Mouse (Mus musculus): ENCODE data around the gene Prkcb.

Prkcb gene

GRCm38 (mm10) chr7:122319566-122319965 is 31.0 kb downstream of the Prkcb start:
- in situ Hi-C loops (cut with MboI, MseI), result no loop called here

GRCm38 (mm10) chr7:122320843-122321544 is 32.4 kb downstream of the Prkcb start:
- in situ Hi-C loops (cut with MboI, MseI), result no loop called here

GRCm38 (mm10) chr7:122322038-122322690 is 33.6 kb downstream of the Prkcb start:
- in situ Hi-C loops (cut with MboI, MseI), result no loop called here

GRCm38 (mm10) chr7:122327942-122328341 is 39.4 kb downstream of the Prkcb start:
- in situ Hi-C loops (cut with MboI, MseI), result no loop called here

GRCm38 (mm10) chr7:122328466-122328865 is 39.9 kb downstream of the Prkcb start:
- in situ Hi-C loops (cut with MboI, MseI), result no loop called here

GRCm38 (mm10) chr7:122329588-122329987 is 41.0 kb downstream of the Prkcb start:
- in situ Hi-C loops (cut with MboI, MseI), result no loop called here

GRCm38 (mm10) chr7:122333686-122334085 is 45.1 kb downstream of the Prkcb start:
- in situ Hi-C loops (cut with MboI, MseI), result no loop called here

GRCm38 (mm10) chr7:122337302-122337701 is 48.8 kb downstream of the Prkcb start:
- in situ Hi-C loops (cut with MboI, MseI), result no loop called here

- in situ Hi-C loops (cut with MboI, MseI), result no loop called here
These were observed 49.5 kb downstream of the Prkcb start for GRCm38 (mm10) chr7:122338055-122338454.

GRCm38 (mm10) chr7:122339476-122339875 is 50.9 kb downstream of the Prkcb start:
- in situ Hi-C loops (cut with MboI, MseI), result no loop called here

GRCm38 (mm10) chr7:122341813-122342212 is 53.3 kb downstream of the Prkcb start:
- in situ Hi-C loops (cut with MboI, MseI), result no loop called here

GRCm38 (mm10) chr7:122344656-122345055 is 56.1 kb downstream of the Prkcb start:
- in situ Hi-C loops (cut with MboI, MseI), result no loop called here

GRCm38 (mm10) chr7:122346251-122347242 is 58.0 kb downstream of the Prkcb start:
- in situ Hi-C loops (cut with MboI, MseI), result no loop called here

GRCm38 (mm10) chr7:122347433-122347832 is 58.9 kb downstream of the Prkcb start:
- in situ Hi-C loops (cut with MboI, MseI), result no loop called here

GRCm38 (mm10) chr7:122349961-122350360 is 61.4 kb downstream of the Prkcb start:
- in situ Hi-C loops (cut with MboI, MseI), result no loop called here

GRCm38 (mm10) chr7:122350741-122351140 is 62.2 kb downstream of the Prkcb start:
- in situ Hi-C loops (cut with MboI, MseI), result no loop called here

- in situ Hi-C loops (cut with MboI, MseI), result no loop called here
These were observed 63.3 kb downstream of the Prkcb start for GRCm38 (mm10) chr7:122351816-122352215.

- in situ Hi-C loops (cut with MboI, MseI), result no loop called here
These were observed 64.2 kb downstream of the Prkcb start for GRCm38 (mm10) chr7:122352566-122353277.

- in situ Hi-C loops (cut with MboI, MseI), result no loop called here
These were observed 64.8 kb downstream of the Prkcb start for GRCm38 (mm10) chr7:122353329-122353728.

GRCm38 (mm10) chr7:122356941-122357340 is 68.4 kb downstream of the Prkcb start:
- in situ Hi-C loops (cut with MboI, MseI), result no loop called here

- in situ Hi-C loops (cut with MboI, MseI), result no loop called here
These were observed 69.3 kb downstream of the Prkcb start for GRCm38 (mm10) chr7:122357847-122358246.
